Mouse (Mus musculus) retina, postnatal 1 day (tissue): ENCODE measurements at regions not wholly inside any gene's neighbourhood (a gene's known extent, or its start where the extent isn't known, plus 50 kb on each side); places are given as distances from the start of the nearest gene placed in this dataset.

Experiments
- DNase-seq: peaks from one replicate; pipeline ENCODE4 v3.0.0-alpha.2; 2012

DNA sequence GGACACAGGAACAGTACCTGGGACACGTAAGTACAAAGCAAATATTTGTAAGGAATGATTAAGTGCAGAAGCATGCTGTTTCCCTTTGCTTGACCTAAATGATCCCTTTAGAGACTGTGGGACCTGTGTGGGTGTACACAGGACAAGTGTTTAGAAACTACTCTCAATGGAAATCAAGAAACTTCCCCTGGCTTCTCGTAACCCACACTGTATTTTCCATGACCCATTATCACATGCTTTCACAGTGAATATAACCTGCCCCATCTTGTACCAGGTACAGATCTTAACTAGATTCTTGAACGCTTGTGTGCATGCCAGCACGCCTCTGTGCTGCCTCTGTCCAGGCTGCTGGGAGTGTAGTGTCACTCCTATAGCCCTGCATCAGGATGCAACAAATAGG, 177.8 kb upstream of the Ahr start:
- DNase-seq = no peak

DNA sequence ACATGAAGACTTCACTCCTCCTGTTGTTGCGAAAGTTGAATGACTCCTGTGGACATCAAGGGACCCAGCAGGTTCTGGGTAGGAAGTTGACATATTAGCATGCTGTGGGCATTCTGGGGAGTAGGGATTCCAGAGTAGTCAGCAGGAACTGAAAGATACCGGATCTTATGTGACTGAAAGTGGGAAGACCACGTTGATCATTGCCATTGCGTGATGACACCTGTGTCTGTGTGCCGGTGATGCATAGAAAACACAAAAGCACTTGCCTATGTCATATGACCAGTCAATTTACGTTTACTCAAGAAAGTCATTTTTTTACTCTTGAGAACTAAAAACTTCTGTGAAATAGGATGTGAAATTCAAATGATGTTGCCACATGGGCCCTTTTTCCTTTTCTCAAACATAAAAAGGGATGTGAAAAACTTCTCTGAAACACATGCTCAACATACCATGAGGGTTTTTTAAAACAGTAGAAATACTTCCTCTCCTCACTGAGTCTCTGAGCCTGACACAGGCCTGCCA, 176.8 kb upstream of the Ahr start:
- DNase-seq = no peak

DNA sequence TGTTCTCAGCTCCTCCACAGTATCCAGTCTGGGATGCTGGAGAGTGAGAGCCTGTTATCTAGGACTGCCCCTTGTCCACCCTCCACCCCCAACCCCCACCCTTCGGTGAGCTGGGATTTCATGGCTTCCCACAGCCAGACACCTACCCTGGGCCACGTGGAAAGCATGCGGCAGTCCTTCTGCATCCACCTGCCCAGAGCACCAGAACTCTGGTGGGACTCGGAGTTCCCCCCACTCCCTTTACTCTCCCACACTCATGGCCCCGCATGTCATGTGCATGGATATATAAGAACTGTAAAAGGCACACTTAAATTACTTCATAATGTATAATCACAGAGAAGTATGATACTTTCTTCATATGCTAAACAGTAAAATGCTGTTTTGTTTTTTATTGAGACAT, 175.5 kb upstream of the Ahr start:
- DNase-seq = no peak

DNA sequence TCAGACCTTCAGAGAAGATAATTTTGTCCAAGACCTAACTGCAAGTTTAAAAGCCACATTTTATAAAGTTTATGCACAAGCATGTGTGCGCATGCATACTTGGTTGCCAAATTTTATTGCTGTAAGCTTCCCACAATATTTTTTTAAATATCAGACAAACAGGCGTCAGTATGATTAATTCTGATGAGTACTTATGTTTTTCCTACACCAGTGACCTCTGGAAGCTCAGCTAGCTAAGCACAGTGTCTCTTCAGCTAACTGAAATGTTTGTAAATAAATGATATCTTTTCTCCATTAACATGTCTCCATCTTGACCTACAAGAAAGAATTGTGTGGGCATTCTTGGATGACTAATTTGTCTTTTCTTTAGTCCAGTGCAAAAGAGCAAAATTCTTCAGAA, 168.6 kb upstream of the Ahr start:
- no peak for DNase-seq

DNA sequence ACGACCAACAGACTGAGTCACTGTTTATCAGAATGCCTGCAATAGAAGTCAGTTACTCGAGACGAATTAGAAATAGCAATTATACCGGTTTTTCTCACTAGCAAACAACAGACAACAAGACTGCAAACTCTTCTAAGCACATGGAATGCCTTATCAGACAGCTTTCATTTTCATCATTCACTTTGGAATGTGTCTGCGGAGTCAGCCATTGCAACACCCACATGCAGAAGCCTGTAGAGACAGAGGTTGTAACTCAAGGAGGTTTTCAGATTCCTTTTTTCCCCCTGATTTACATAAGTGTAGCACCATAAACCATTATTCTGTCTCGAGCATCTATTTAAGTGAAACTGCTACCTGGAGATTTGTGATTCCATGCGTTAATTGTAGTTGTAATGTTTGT, 167.8 kb upstream of the Ahr start:
- DNase-seq = no peak

DNA sequence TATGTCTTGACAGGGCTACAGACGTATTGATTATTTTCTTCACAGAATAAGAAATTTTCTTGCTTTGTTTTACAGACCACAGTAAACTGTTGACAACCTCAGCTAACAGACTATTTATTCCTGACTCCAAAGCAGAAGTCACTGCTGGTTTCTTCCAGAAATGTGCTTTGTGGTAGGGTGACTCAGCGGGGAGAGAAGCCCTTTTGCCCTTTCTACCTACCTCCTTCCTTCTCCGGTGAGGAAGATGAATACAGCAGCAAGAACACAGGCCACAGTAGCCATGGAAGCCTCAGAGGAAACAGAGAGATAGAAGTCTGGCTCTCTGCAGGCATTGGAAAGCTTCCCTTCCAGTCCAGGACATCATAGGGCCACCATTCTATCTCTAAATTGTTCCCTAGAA, 159.4 kb upstream of the Ahr start:
- DNase-seq = no peak

DNA sequence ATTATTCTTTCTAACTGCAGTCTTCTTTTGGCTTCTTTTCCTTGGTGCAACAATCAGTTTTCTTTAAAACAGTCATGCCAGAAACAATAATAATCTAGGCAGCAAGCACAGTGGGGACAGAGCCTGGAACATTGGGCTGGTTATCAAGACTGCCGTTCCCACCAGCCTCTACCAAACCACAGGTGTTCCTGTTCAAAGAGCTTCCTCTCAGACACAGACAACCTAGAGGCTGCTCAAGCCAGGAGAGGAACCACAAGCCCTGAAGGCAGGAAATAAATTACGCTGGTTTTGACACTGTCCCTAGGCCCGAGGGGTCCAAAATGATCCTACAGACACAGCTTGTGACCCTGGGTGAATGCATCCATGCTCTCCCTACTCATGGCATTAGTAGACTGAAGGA, 156.1 kb upstream of the Ahr start:
- no peak for DNase-seq

DNA sequence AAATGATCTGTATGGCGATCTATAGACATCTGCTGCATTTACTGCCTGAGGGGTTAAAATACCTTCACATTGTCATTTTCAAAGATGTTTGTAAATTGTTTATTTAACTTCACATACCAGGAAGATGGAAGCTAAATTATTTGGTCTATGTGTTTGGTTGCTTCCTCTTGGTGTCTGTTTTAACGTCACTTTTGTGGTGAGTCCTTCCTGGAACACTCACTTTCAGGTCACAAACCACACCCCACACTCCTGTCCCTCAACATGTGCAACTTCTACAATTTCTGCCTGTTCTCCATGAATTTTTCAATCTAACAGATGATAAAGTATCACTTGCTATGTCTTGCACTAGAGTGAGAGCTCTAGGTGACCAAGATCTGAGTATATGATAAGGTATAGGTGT, 151.4 kb upstream of the Ahr start:
- no peak for DNase-seq

DNA sequence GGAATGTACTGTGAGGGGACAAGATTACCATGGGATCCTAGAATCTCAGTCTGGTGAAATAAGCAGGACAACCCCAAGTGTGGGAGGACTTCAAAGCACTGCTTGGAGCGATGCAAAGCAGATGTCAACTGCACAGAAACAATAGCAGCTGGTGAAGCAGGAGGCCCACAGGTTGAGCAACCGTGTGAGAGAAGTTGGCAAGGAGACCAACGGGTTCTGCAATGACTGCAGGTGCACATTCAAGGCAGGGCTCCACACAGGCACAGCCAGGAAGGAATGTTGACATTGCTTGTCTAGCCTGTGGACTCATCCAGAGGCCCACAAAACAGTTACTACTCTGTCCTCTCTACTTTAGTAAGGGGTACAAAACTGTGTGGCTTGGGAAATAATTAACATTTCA, 150.4 kb upstream of the Ahr start:
- DNase-seq = no peak

DNA sequence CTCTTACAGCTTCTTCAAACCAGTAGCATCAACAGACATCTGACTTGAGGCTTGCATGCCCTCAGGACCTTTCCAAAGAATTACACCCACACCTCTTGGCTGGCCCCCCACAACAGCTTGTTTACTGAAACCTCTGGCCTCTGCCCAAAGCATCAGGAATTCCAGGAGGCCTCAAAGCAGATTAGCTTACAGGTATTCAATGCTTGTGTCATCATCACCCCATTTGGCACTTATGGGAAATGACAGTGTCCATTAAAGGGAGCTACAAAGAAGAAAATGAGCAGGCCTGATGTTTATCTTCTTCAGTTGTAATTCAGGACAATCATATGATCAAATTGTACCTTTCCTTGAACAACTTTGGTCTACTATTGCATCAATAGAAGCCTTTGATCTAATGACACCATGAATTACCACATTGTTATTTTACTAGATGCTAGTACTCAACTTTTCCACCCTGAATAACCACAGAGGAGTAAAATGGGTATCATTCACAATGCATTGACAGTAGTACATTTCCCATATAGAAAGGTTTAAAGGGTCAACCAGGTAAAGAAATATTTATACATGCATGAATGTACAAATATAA, 147.1 kb upstream of the Ahr start:
- DNase-seq = no peak

DNA sequence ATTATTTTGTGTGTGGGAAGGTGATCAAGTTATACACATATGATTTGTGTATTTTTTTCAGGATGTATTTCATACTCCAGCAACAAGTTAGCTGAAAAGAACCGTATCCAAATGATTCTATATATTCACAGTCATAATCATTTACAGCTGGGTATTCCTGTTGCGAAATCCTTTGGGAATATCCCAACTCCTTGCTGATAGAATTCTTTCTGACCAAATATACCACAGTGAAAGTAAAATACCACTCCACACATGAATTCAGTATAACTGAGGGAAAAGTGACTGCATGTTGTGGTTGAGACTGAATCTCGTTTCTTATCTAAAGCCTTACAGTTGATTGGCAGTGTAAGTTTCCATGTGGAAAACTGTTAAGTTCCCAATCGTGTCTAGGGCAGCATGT, 145.1 kb upstream of the Ahr start:
- DNase-seq = no peak

DNA sequence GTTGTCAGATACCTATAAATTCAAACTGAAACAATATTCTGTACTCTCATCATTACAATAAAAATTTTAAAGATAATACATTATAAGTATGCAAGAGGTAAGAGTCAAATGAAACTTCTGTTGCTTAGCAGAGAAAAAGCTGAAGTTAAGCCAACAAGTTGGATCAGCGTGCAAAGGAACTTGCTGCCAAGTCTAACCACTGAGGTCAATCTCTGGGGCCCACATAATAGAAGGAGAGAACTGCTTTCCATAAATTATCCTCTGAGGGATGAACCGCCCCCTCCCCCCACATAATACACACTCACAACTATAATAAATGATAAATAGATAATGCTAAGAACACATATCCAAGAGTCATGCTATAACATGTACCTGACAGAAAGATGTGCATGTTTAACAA, 144.2 kb upstream of the Ahr start:
- DNase-seq = no peak

DNA sequence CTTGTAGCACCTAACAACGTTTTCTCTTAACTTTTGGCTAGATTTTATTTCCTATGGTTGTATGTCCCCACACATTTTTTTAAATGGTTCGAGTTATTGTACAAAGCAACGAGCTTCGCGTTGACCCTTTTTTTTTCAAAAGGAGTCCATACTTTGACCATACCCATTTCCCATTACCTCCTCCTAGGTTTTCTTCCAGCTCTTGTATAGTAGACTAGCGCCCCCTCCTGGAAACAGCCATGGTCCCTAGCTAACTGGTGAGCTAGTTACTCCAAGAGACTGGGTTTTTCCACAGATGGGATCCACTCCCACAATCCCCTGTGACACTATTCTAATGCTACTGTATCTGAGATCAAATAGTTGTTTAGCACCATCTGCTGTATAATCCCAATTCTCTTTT, 139.6 kb upstream of the Ahr start:
- DNase-seq = peak; percentile 23

DNA sequence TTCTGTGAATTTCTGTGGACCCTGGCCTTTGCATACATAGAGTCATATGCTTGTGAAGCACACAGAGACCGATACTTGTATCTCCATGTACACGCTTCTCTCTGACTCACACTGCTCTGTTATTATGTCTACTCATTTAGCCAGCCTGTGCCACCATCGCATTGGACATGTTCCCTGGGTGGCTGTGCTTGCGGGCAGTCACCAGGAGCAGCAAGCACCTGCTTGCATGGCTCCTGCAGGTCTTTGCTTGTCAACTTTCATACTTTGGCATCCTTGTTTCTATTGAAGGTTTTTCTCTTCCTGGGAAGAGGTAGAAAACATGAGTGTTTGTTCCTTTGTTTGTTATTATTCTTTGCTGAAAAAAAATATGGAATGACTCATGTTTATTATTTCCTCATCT, 136.1 kb upstream of the Ahr start:
- no peak for DNase-seq

DNA sequence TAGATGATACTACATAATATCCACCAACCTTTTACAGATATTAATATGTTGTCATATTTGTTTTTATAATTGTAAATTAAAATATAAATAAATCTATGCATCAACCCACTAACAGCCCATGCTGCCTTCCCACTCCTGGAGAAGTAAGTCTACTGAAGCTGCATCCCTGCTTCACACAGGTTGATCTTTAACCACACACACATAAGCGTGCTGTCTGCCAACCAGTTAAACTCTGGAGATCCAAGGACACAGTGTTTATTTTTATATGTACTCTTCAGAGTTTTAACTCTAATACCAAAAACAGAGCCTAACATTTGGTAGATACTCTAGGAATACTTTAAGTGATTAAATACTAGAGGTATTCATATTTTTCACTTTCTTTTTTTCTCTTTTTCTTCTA, 133.9 kb upstream of the Ahr start:
- DNase-seq = no peak

DNA sequence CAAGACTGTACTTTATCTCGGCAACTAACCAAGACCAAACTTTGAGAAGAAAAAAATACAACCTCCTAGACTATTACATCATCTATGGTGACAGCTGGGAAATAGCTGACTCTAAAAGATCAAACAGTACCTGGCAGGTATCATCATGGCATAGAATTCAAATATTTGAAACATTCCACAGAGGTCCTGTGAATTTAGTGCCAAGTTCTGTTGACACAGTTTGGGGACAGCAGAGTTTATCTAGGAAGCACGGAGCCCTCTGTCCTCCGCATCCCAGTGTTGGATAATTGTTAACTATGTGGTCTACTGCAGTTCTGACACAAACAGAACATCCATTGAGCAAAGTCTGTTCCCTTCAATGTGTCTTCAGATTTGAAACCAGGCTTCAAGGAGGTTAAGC, 132.9 kb upstream of the Ahr start:
- DNase-seq = no peak

DNA sequence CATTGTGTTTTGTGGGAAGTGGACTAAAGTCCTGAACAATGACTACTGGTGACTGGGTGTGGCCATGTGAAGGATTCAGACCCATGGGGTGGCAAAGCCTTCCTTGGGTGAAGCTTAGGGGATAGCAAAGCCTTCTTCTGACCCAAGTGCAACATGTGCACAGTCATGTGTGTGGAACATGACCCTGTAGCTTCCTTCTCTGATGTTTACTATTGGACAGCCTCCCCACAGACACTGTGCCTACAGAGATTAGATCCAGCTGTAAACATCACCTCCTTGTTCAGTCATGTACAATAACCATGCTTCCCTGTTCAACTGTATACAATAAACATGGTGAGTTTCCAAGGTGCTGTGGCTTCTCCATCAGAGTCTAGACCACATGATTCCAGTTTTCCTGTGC, 132.4 kb upstream of the Ahr start:
- no peak for DNase-seq

DNA sequence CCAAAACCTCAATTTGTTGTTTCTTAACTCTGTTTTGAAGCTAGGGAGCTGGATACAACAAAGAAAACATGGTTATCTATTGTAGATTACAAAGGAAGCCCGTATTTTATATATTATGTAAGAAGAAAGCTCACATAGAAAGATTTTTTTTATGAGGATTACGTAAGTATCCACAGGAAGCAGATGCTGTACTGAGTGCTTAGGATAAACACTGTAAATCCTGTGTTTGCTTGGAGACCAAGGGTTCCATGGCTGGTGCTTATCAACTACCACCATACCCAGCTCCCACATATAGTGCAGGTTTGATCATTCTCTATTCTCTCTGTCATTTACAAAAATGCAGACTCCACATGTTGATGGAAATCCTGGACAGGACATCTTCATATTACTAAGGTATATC, 131.2 kb upstream of the Ahr start:
- DNase-seq = no peak

DNA sequence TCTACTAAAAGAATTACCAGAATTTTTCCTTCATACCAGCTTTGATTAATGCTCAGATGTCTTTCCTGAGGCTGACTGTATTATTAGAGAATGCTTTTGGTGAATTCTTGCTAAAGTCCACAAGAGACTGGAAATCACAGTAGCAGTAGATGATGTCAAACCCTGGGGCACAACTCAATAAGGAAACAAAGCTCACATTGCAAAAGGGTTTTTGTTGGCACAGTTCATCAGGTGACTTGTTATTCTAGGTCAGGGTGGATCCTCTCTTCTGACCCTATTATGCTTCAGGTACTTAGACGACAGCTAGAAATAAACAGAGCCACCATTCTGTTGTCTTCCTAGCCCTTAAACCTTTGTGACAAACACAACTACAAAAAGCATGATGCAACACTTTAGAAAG, 128.2 kb upstream of the Ahr start:
- no peak for DNase-seq

DNA sequence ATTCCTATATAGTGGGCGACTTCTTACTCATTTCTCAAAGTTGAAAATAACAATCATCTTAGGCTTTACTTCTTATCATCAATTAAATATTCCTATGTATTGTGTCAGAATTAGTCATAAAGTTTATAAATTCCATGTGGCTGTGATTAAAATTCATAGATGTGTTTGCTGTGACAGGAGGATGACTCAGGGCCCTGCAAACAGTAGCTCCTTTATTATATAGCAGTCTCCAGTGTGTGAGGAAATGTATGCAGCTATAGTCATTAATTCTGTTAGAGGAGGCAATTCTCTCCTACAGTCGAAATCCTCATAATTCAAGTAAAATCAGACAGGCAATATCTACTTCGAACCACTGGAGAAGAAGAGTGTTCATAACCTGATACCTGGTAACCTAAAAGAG, 121.7 kb upstream of the Ahr start:
- no peak for DNase-seq

DNA sequence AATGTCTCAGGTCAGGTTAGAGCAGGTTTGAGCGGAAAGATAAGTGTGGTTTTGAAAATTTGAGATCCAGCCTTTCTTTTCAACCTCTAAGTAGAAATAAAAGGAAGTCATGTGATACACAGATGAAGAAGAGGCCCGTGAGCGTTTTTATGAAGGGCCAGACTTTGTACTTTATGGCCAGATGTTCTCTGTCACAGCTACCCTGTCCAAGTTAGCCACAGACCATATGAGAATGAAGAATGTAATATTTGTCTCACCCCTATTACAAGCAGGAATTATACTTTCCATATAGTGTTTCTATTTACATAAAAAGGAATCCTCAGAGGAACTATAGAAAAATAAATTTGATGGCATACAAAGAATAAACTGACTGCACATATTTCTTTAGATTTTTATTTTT, 114.9 kb upstream of the Ahr start:
- DNase-seq = no peak

DNA sequence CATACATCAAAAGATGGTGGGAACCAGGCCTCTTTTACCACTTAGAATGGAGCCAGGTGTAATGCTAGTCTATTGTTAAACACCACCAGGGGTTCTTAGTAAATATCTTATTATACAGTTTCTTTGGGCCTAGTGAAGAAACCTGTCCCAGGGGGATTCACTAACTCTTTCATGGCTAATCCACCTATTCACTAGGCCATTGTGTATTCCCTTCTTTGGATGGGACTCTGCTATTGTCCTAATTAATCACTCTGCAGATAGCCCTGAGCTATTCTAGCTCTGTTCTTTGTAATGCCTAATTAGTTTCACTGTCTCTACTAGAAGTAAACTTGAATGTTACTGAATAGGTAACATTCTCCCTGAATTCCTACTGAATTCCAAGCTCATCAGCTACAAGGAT, 107.6 kb upstream of the Ahr start:
- DNase-seq = peak; percentile 4

DNA sequence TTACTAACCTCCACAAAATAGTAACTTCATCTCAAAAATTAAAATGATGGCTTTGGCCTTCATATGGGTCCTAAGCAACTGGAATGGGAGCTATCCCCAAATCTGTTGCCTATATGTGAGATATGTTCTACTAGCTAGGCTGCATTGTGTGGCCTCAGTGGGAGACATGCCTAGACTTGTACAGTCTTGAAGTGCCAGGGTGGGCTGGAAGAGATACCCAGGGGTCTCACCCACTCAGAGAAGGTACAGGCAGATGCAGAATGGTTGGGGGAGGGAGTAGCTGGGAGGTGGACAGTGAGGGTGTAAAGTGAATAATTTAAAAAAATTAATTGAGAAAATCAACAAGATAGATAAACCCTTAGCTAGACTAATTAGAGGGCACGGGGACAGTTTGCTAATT, 106.9 kb upstream of the Ahr start:
- DNase-seq = no peak

DNA sequence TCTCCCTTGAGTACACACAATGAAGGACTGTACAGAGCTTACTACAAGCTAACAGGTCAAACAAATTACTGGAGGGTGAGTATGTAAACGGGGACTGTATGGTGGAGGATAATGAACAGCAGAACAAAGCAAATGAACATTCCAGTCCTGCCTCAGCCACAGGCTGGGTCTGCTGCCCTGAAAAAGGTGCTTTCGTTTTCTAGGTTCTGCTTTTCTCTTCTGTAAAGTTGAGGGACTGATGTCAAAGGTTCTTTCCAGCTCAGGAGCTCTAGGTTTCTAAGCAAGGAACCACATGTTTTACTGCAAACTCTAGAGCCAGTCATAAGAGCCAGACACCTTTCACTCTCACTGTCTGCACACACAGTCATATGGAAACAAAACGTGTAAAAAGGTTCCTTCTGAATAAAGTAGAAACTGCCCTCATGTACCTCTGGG, 106.1 kb upstream of the Ahr start:
- DNase-seq = peak; percentile 45

DNA sequence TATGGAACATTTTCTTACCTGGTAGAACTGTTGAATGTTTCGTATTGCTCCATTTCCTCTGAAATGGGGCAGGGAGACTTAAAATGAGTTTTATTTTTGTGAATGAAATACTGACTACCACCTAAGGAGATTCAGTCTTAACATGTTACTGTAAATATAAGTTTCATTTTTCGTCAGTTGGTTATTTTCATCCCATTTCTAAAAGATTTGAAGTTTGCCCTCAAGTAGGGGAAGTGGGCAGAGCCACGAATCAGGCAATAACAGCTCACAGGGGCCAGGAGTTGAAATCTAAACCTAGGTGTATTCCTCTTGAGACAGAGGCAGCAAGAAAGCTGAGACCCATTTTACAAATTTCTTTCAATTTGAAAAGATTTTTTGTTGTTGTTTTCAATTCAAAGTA, 88.6 kb upstream of the Ahr start:
- no peak for DNase-seq

DNA sequence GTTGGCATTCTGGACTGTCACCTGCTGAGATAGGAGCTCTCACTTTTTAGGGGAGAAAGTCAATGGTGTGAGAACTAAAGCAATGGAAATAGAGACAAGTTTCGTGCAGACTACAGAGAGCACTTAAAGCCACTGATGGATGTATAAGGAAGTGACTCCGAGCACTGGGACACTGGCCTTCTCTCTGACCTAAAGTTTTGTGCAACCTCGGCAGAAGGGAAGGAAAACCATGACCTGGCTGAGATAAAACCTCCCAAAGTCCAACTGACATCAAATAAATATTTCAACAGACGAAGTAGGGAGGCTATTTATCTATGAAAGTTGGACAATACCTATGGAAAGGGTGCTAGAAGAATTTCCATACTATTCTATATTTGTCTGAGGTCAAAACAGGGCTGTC, 80.0 kb upstream of the Ahr start:
- DNase-seq = no peak
